ENCODE assay signal across 8 mouse cellular contexts in genomic region chr3:101161421-101161940, GRCm38 (mm10). TPM values are rescaled to one million over a fixed set of nuclear protein-coding genes. Genes with fewer than 3 reads are reported as not detected.
A peak's percentile ranks its signal among the peaks of the same experiment; 100 is the strongest.
DNase-seq lines count a peak whose midpoint lies in the region; ATAC-seq and TF ChIP-seq lines count a peak whose summit lies in the region.

No protein-coding gene starts in this region.

- H3K9me3 ChIP-seq in liver, postnatal 0 days (ENCODE audit: low read length): no peaks in the 10 kb centered on the region
- H3K9me3 ChIP-seq in embryonic facial prominence, embryonic 15.5 days (replicated peaks): no peaks in the 10 kb centered on the region
- H3K9me3 ChIP-seq in limb, embryonic 10.5 days (replicated peaks): no peaks in the 10 kb centered on the region
- H3K9me3 ChIP-seq in stomach, embryonic 16.5 days (replicated peaks; ENCODE audit: control insufficient read depth, low read length): no peaks in the 10 kb centered on the region

- no peak overlapping the region for H3K27ac ChIP-seq in liver, postnatal 0 days (ENCODE audit: low read depth)
- H3K27ac ChIP-seq in embryonic facial prominence, embryonic 15.5 days (replicated peaks): peak overlapping the region; percentile 79
- peak overlapping the region; percentile 93 for H3K27ac ChIP-seq in limb, embryonic 10.5 days
- peak overlapping the region; percentile 8; the same call in 1 of the 2 replicates for H3K27ac ChIP-seq in stomach, embryonic 16.5 days (ENCODE audit: low read length)

- ATAC-seq in liver, postnatal 0 days: no peak
- peak; percentile 61 for ATAC-seq in embryonic facial prominence, embryonic 15.5 days (ENCODE audit: insufficient number of reproducible peaks, low FRiP score, low TSS enrichment, low read depth)
- peak; percentile 49 for ATAC-seq in stomach, embryonic 16.5 days (ENCODE audit: insufficient read depth, low FRiP score)

- TF ChIP-seq CTCF in liver, postnatal 0 days (IDR thresholded peaks at IDR 0.05; ENCODE audit: low read depth): no peak

- no peak overlapping the region for H3K4me2 ChIP-seq in liver, postnatal 0 days (ENCODE audit: low read depth, low read length)
- peak overlapping the region; percentile 34 for H3K4me2 ChIP-seq in embryonic facial prominence, embryonic 15.5 days (replicated peaks)
- peak overlapping the region; percentile 32 for H3K4me2 ChIP-seq in stomach, embryonic 16.5 days (ENCODE audit: low read depth, low read length)

- no peak overlapping the region for H3K4me3 ChIP-seq in liver, postnatal 0 days (ENCODE audit: low read depth, low read length)
- H3K4me3 ChIP-seq in embryonic facial prominence, embryonic 15.5 days (replicated peaks): 0 out of 2 replicates have a peak overlapping the region, but pooled peaks have one; percentile 2
- peak overlapping the region; percentile 36 for H3K4me3 ChIP-seq in limb, embryonic 10.5 days
- H3K4me3 ChIP-seq in stomach, embryonic 16.5 days (replicated peaks; ENCODE audit: low read length): no peak overlapping the region

- H3K4me1 ChIP-seq in liver, postnatal 0 days (ENCODE audit: insufficient read depth): no peaks in the 10 kb centered on the region; the same call in 1 of the 2 replicates
- peaks cover 40% of the 10 kb centered on the region for H3K4me1 ChIP-seq in embryonic facial prominence, embryonic 15.5 days
- H3K4me1 ChIP-seq in limb, embryonic 10.5 days: peaks cover 62% of the 10 kb centered on the region
- H3K4me1 ChIP-seq in stomach, embryonic 16.5 days (ENCODE audit: control insufficient read depth, insufficient read depth, low read length): peaks cover 23% of the 10 kb centered on the region

- TF ChIP-seq EP300 in liver, postnatal 0 days (IDR thresholded peaks at IDR 0.05; ENCODE audit: low read depth): no peak

- peak; percentile 5 for DNase-seq in liver
- DNase-seq in liver, postnatal 0 days: no peak
- DNase-seq in limb, embryonic 10.5 days (ENCODE audit: low spot score): no peak
- no peak for DNase-seq in adrenal gland, postnatal 25 days
- DNase-seq in right cerebral cortex, adult 2 months (ENCODE audit: low spot score in 2 of 2): no peak
- DNase-seq in layer of hippocampus, adult 18-20 months (ENCODE audit: low spot score in 2 of 2): no peak

- WGBS in liver, postnatal 0 days (ENCODE audit: insufficient replicate concordance): 49% methylated on average over 11 of the region's 11 CpGs
- 20% methylated on average over 11 of the region's 11 CpGs for WGBS in embryonic facial prominence, embryonic 15.5 days
- WGBS in limb, embryonic 10.5 days: 8% methylated on average over 11 of the region's 11 CpGs
- WGBS in stomach, embryonic 16.5 days: 25% methylated on average over 11 of the region's 11 CpGs

- H3K9ac ChIP-seq in liver, postnatal 0 days (replicated peaks): no peak overlapping the region
- no peak overlapping the region for H3K9ac ChIP-seq in embryonic facial prominence, embryonic 15.5 days
- no peak overlapping the region for H3K9ac ChIP-seq in stomach, embryonic 16.5 days (ENCODE audit: low read length)

- no peaks in the 10 kb centered on the region for H3K27me3 ChIP-seq in liver, postnatal 0 days (ENCODE audit: insufficient read depth, low read length)
- no peaks in the 10 kb centered on the region for H3K27me3 ChIP-seq in embryonic facial prominence, embryonic 15.5 days
- no peaks in the 10 kb centered on the region for H3K27me3 ChIP-seq in limb, embryonic 10.5 days (ENCODE audit: low read depth, poor library complexity, severe bottlenecking)
- no peaks in the 10 kb centered on the region for H3K27me3 ChIP-seq in stomach, embryonic 16.5 days (ENCODE audit: control insufficient read depth, insufficient read depth, low read length)

- no peaks in the 10 kb centered on the region for H3K36me3 ChIP-seq in liver, postnatal 0 days (replicated peaks; ENCODE audit: insufficient read depth, low read length)
- H3K36me3 ChIP-seq in embryonic facial prominence, embryonic 15.5 days: no peaks in the 10 kb centered on the region
- H3K36me3 ChIP-seq in limb, embryonic 10.5 days: peaks cover 3% of the 10 kb centered on the region; the same call in 1 of the 2 replicates
- H3K36me3 ChIP-seq in stomach, embryonic 16.5 days (ENCODE audit: control insufficient read depth, insufficient read depth, low read length): no peaks in the 10 kb centered on the region

RNA-seq across cellular contexts. Expression of gene Ptgfrn, which starts 51.4 kb away (rescaled TPM):
- polyA plus RNA-seq in liver, postnatal 0 days (2015; fragmentation: Nextera tagmentation; extraction: Ambion mirVana): 0.26 and 0.35 TPM in 2 replicates
- polyA plus RNA-seq in embryonic facial prominence, embryonic 15.5 days (2015; fragmentation: Nextera tagmentation; extraction: Ambion mirVana): 7.4 and 9.8 TPM in 2 replicates
- 3.4 and 4.0 TPM in 2 replicates for polyA plus RNA-seq in limb, embryonic 10.5 days (2016; fragmentation: Nextera tagmentation; extraction: Ambion mirVana)
- 4.6 and 4.9 TPM in 2 replicates for polyA plus RNA-seq in stomach, embryonic 16.5 days (2015; fragmentation: Nextera tagmentation; extraction: Ambion mirVana)
- total RNA-seq in adrenal gland, postnatal 25 days (2021): 43.5 and 45.2 TPM in 2 replicates
- 10 to 100 TPM in 1 of 2 experiments, 1 to 10 TPM in 1; 7.8 to 11.1 TPM for total RNA-seq in layer of hippocampus, adult 18-20 months (2021)

Comparison
In these comparisons a context has a peak if more than half of its experiments do, and no peak if none do; other contexts are left out.
1. H3K4me3 ChIP-seq: peak in embryonic facial prominence, embryonic 15.5 days (single experiment) and limb, embryonic 10.5 days (single experiment); none in liver, postnatal 0 days (single experiment) and stomach, embryonic 16.5 days (single experiment).